Mouse (Mus musculus): ENCODE results near the gene Acer3.

Acer3 gene

DNA sequence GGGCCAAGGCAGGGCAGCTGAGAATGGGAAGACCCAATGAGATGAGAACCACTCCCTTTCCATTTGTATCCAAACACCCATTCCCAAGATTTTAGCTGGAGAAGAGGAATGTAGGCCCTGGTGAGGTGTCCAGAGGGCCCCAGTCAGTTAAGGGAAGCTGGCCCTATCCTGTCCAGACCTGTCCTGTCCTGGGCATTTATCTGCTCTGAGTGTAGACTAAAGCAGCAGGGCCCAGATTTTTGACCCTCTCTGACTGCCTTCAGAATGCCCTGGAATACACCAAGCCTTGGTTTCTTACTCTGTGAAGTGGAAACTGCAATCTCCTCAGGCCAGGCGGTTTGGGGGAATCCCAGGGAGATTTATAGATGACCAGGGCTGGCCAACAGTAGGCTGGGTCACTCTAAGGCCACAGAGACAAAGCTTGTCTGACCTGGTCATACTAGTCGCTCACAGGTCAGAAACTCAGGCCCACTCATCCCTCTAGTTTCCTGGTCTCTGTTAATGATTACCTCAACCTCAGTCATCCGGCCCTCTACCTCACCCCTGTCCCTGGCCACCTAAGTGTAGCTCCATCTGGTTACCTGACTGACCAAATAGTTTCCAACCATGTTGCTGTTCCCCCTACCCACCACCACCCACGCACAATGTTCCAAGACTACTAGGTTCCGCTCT, 142.3 kb downstream of the Acer3 start:
- DNase-seq (ENCODE audit: low read depth, low spot score), result no peak

- peak; percentile 57 for DNase-seq (ENCODE audit: low read depth, low spot score)
These were observed 143.0 kb downstream of the Acer3 start, which contains the start of gene Capn5 for GRCm38 (mm10) chr7:98177929-98178559. TSS of gene Capn5 (minus strand) at chr7:98178274.

DNA sequence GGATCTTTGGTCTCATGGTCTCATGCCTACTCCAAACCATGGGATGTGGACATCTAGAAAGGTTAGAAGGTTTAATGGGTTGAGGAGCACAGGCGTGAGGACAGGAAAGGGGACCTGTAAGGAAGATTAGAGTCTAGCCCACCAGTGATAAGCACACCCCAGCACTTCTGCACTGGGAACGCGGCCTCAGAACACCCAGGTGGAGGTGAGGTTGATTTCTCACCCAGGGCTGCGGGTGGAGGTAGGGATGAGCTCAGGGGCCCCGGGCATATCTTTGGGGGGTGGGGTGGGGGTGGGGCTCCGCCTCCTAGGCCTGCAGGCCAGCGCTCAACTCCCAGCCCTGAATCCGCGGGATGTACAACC, 143.5 kb downstream of the Acer3 start:
- DNase-seq (ENCODE audit: low read depth, low spot score), result no peak

GRCm38 (mm10) chr7:98177071-98177485, 143.9 kb downstream of the Acer3 start:
- DNase-seq (ENCODE audit: low read depth, low spot score), result no peak

- no peak for DNase-seq (ENCODE audit: low read depth, low spot score)
These were observed 144.5 kb downstream of the Acer3 start for GRCm38 (mm10) chr7:98176322-98177070.

- DNase-seq (ENCODE audit: low read depth, low spot score), result no peak
These were observed 145.9 kb downstream of the Acer3 start for GRCm38 (mm10) chr7:98174883-98175755.

DNA sequence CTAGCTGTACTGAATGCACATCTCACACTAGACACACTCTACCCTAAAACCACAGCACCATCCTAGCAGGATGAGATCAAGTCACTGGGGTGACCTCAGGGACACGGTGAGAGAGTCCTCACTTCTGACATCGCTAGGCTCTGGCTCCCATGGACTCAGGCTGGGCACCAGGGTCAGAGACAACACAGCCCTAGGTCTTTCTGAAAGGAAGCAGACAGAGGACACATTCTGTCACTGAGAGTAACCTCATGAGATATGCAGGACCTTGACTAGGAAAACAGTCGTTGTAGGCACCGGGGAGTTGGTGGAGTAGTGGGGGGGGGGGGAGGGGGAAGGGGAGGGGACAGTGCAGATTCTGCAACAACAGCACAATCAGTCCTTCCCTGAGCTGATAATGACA, 147.6 kb downstream of the Acer3 start:
- DNase-seq (ENCODE audit: low read depth, low spot score), result no peak

DNA sequence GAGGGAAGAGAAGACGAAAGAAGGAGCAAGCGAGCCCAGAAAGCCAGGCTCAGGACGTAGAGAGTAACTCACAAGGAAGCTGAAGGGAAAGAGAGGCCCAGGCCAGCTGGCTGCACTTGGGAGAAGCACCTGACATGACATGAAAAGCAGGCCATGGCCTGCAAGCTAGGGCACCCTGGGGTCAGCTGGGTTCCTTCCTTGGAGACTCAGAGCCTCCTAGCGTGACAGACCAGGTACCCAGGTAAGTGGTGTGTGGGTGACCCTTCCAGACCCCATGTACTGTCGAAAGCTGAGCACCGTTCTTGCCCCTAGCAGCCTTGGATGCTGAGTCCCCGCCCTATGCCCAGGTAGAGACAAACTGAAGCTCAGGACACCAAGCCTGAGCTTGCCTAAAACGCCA, 148.3 kb downstream of the Acer3 start:
- DNase-seq (ENCODE audit: low read depth, low spot score), result no peak

- peak; percentile 51 for DNase-seq (ENCODE audit: low read depth, low spot score)
These were observed 149.6 kb downstream of the Acer3 start for GRCm38 (mm10) chr7:98171141-98172073.

DNA sequence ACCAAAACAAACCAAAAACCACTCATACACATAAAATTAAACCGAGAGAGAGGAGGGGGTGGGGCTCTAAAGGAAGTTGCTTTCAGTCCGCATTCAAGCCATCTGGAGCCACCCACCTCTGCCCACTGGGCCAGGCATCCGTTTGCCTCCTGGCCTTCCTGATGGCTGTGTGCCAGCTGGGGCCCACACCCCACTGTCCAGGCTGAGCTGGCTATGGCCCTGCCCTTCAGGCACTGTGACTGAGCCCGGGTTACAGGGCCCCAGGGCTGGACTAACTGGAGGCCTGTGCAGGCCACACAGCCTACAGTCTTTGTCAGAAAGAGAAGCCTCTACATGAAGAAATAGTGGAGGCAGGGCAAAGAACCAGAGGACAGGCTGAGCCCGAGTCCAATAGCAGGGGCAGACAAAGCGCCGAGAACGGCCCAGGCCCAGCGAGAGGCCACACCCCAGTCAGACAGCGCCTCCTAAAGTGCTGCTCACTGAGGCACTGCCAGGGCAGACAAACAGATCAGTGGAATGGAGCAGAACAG, 155.9 kb downstream of the Acer3 start:
- DNase-seq (ENCODE audit: low read depth, low spot score), result no peak

DNA sequence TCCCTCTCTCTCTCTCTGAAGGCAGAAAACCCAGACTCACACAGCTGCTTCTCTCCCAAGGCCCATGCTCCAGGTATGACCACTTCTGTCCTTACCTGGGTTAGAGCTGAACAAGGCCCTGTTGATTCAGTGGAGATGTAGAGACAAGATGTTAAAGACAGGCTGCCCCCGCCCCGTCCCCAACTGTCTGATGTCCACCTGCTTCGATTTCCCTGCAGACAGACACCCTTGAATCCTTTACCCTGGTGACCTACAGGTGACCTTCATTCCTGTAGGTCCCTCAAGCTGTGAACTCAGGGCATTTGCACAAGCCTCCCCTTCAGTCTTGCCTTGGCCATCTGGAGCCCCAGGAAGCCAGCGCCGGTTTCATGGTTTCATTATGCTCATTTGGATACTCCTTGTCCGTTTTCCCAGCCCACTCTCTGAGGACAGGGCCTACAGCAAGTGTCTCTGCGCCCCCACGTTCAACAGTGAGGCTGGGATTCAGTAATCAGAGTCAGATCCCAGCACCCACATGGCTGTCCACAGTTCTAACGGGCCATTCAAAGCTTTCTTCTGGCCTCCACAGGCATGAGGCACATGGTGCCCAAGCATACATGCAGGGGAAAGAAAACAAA, 156.5 kb downstream of the Acer3 start:
- no peak for DNase-seq (ENCODE audit: low read depth, low spot score)

GRCm38 (mm10) chr7:98163700-98164099, 157.3 kb downstream of the Acer3 start:
- no peak for DNase-seq (ENCODE audit: low read depth, low spot score)

DNA sequence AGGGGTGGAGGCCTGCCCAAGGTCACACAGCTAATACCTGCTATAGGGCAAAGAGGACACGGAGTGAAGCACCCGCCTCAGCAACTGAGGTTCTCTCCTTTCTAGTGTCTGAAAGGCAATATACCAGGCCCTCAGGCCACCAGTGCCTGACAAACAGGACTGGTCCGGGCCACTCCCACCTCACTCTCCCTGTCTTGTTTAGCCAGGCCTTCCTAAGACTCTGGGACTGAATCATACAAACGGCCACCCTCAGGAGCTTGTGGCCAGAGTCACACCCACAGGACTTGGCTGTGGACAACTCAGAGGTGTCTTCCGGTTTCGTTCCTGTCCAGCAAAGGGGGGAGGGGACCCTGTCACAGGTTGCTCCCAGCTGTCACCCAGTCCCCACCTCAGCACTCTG, 158.8 kb downstream of the Acer3 start:
- no peak for DNase-seq (ENCODE audit: low read depth, low spot score)

GRCm38 (mm10) chr7:98160041-98160740, 160.8 kb downstream of the Acer3 start:
- DNase-seq (ENCODE audit: low read depth, low spot score), result no peak

DNA sequence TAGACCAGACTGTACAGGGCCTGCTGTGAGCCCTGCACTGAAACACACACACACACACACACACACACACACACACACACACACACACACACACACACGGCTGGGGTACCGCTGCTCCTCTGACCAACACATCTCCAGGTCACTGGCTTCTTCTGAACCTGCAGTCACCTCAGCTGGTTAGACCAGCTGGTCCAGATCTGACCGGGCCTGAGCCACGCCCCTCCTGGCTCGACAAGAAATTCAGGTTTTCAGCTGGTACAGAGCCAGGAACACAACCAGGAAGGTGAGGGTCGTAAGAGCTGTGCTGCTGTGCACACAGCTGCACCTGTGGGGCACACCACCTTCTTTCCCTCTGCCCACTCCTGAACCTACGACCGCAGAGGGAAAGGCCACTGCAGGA, 162.5 kb downstream of the Acer3 start:
- DNase-seq (ENCODE audit: low read depth, low spot score), result peak; percentile 29

DNA sequence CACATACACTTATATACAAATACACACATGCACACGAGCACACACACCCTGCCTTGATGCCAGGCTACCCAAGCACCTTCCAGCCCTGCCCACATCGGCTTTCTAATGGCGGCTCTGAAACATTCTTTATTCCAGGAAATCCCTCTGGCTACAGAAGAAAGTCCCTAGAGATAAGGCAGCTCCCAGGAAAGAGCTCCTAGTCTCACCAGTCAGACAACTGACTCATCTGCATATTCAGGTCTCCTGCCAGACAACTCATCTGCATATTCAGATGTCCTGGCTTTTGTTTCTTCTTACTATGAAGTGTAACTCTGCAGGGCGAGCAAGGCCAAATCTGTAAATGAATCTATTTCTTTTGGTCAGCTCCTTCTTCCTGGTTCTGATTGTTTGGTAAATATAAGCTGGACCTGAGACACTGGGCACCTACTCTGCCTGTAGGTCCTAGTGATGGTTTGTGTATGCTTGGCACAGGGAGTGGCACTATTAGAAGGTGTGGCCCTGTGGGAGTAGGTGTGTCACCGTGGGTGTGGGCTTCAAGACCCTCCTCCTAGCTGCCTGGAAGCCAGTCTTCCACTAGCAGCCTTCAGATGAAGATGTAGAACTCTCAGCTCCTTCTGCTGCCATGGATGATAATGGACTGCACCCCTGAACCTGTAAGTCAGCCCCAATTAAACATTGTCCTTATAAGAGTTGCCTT, 163.2 kb downstream of the Acer3 start:
- no peak for DNase-seq (ENCODE audit: low read depth, low spot score)
